Mouse (Mus musculus) lung, adult 2 months (tissue): ENCODE results near the gene Pcsk5.

ENCODE experiments used
- CTCF ChIP-seq: fragments of 200-500 bp; IDR thresholded peaks from 2 replicates; pipeline ENCODE4 v1.5.1; 2011; ENCODE audit warnings: mild to moderate bottlenecking, low read length, control low read depth; ENCODE audit not compliant: insufficient read depth
- POLR2A ChIP-seq: fragments of 200-500 bp; IDR thresholded peaks from 2 replicates; pipeline ENCODE4 v1.6.1; 2011; ENCODE audit warnings: low read depth, mild to moderate bottlenecking, control low read depth, low read length, borderline replicate concordance; ENCODE audit errors: extremely low read depth

DNA sequence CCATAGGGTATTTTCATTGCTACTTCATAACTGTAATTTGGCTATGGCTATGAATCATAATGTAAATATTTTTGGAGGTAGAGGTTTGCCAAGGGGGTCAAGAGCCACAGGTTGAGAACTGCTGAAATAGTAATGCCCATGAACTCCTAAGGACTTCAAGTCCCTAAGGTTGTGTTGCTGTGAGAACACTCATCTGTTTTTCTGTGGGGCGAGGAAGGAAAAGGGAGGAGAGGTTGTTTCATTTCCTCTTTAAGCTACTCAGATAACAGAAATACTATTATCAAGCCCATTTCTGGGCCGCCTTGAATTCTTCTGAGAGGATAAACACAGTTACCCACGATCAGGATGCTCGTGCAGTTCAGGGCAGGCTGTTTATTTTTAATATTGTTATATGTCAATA, 440.6 kb downstream of the Pcsk5 start:
- TF ChIP-seq CTCF, result no peak
- no peak for TF ChIP-seq POLR2A
